Mouse (Mus musculus) cerebellum, adult 2 months (tissue): ENCODE data around the gene Irf6. TPM values are rescaled to one million over a fixed set of nuclear protein-coding genes. Genes with fewer than 3 reads are reported as not detected.
A peak's percentile ranks its signal among the peaks of the same experiment; 100 is the strongest.

Experiments
- DNase-seq, 2 experiments: peaks; one replicate each; pipeline ENCODE4 v3.0.0; 2021
- H3K27ac ChIP-seq: fragments of 200-500 bp; 2 replicates; pipeline ENCODE4 v1.5.1; 2012; ENCODE audit warnings: low read length, control low read depth, inconsistent platforms; ENCODE audit not compliant: insufficient read depth
- H3K27me3 ChIP-seq: fragments of 200-500 bp; 2 replicates; pipeline ENCODE4 v1.6.1; 2012; ENCODE audit warnings: inconsistent platforms, mild to moderate bottlenecking, low read length, moderate library complexity; ENCODE audit not compliant: control insufficient read depth, insufficient read depth
- H3K4me1 ChIP-seq: fragments of 200-500 bp; 2 replicates; pipeline ENCODE4 v1.6.1; 2011; ENCODE audit warnings: low read length; ENCODE audit not compliant: control insufficient read depth, insufficient read depth
- H3K4me3 ChIP-seq: fragments of 200-500 bp; replicated peaks from 2 replicates; pipeline ENCODE3; 2011; ENCODE audit warnings: mild to moderate bottlenecking, low read depth, low read length, control low read depth; ENCODE audit not compliant: insufficient read depth
- CTCF ChIP-seq: fragments of 200-500 bp; IDR thresholded peaks from 2 replicates; pipeline ENCODE4 v1.5.1; 2011; ENCODE audit warnings: low read depth, mild to moderate bottlenecking, control low read depth, low read length, moderate library complexity, borderline replicate concordance; ENCODE audit not compliant: insufficient read depth
- POLR2A ChIP-seq: fragments of 200-500 bp; IDR thresholded peaks from 2 replicates; pipeline ENCODE4 v1.6.1; 2011; ENCODE audit warnings: low read length, control low read depth, borderline replicate concordance; ENCODE audit not compliant: insufficient read depth
- WGBS: fragments of 180-500 bp; shearing (Covaris S2); methylation state at CpG from one replicate; pipeline ENCODE4 v1.1.7; 2018; 5-methylcytosine and 5-hydroxymethylcytosine counted together
- polyA plus RNA-seq: library from polyadenylated mRNA; depleted of rRNA; stranded (reverse); fragments of >200 nt; gene quantifications from 2 replicates; pipeline ENCODE4 v1.2.3, GENCODE M21; 2012

Gene Irf6
- polyA plus RNA-seq, 1 experiment, result 2.0 TPM

DNA sequence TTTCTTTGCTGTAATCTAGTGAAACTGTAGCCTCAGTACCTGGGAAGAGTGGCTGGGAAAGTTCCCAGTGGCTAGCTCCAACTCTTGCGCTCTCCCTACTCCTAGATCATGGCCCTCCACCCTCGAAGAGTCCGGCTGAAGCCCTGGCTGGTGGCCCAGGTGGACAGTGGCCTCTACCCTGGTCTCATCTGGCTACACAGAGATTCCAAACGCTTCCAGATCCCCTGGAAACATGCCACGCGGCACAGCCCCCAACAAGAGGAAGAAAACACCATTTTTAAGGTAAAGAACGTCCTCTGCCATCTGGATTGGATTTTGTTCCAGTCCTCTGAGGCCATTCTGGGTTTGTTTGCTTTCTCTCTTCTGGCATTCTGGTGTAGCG is 4.2 kb downstream of the Irf6 start:
- no peaks in the 10 kb centered on the region for H3K27me3 ChIP-seq
- H3K4me3 ChIP-seq, result no peak overlapping the region
- no peak for TF ChIP-seq POLR2A
- TF ChIP-seq CTCF, result no peak
- no peaks in the 10 kb centered on the region for H3K4me1 ChIP-seq
- H3K27ac ChIP-seq, result no peak overlapping the region
- WGBS, result 50% methylated on average over 8 of the region's 8 CpGs
- no peak for DNase-seq

DNA sequence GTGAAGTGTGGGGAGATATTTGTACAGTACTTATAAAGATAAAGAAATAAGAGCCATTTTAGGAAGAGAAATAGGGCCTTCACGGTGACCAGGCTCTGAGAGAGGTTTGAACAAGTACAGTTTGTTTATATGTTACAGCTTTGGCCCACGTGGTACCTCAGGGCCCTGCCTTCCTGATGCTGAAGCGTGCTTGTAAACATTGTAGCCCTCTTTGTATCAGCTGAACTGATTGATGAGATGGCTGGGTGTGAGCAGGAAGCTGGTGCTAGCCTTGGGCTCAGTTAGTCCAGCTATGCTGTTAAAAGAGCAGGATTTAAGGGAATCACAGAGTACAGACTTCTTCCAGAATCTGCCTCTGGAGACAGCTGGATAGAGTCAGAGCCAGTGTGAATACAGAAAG is 6.3 kb downstream of the Irf6 start:
- DNase-seq, result no peak
- Histone ChIP-seq H3K27ac (no peak overlapping the region), H3K4me3 (no peak overlapping the region), H3K4me1 (no peaks in the 10 kb centered on the region), H3K27me3 (no peaks in the 10 kb centered on the region)
- TF ChIP-seq POLR2A (no peak), CTCF (no peak)
- WGBS, result 75% methylated on average over 3 of the region's 3 CpGs

DNA sequence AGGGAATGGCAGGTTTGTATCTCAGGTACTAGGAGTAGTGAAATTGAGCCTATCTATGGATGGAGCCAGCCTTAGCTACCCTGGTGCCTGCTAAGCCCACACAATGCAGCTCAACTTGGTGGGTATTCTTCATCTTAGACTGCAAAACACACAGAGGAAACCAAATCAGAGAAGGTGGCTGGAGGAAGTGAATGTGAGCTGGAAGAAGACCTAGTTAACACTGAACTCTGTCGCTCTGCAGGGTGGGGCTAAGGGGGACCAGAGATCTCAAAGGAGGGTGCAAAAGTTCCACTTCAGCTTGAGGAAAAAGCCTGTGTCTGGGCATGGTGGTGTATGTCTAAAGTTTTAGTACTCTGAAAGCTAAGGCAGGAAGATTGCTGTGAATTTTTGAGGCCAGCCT is 6.7 kb downstream of the Irf6 start:
- no peak overlapping the region for H3K4me3 ChIP-seq
- H3K4me1 ChIP-seq, result no peaks in the 10 kb centered on the region
- no peak for TF ChIP-seq CTCF
- no peak for TF ChIP-seq POLR2A
- DNase-seq, result no peak
- 77% methylated on average over 1 of the region's 1 CpGs for WGBS
- no peaks in the 10 kb centered on the region for H3K27me3 ChIP-seq
- no peak overlapping the region for H3K27ac ChIP-seq

DNA sequence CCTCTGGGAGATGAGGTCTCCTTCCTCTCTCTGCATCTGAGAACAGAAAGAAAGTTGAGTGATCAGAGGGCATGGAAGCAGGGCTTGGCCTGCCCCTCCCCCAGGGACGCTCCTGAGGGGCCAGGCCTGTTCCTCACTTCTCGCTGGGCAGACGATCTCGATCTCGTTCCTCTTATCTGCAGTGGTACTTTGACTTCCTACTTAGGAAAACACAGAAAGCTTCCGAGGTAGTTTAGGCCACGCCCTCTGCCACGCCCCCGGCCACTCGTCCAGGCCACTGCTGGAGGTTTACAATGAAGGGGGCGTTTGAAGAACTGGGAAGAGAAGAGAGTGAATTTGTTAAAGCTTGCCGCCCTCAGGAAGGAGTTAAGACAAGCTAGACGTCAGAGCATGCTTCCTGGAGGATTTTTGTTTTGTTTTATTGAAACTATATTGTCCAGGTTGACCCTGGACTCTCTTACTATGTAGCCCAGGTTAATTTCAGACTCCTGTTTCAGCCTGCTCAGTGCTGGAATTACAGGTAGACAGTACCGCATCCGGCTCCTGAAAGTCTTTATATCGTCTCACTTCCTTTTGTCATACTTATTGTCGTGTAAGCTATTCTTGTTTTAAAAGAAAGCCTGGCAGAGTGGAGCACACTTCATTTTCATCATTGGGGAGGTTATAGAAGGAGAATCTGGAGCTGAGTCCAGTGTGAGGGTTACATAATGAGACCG is 7.6 kb downstream of the Irf6 start:
- TF ChIP-seq POLR2A, result no peak
- no peak for TF ChIP-seq CTCF
- Histone ChIP-seq H3K27me3 (no peaks in the 10 kb centered on the region), H3K4me1 (no peaks in the 10 kb centered on the region), H3K27ac (no peak overlapping the region), H3K4me3 (no peak overlapping the region)
- no peak for DNase-seq
- 22% methylated on average over 18 of the region's 18 CpGs for WGBS

DNA sequence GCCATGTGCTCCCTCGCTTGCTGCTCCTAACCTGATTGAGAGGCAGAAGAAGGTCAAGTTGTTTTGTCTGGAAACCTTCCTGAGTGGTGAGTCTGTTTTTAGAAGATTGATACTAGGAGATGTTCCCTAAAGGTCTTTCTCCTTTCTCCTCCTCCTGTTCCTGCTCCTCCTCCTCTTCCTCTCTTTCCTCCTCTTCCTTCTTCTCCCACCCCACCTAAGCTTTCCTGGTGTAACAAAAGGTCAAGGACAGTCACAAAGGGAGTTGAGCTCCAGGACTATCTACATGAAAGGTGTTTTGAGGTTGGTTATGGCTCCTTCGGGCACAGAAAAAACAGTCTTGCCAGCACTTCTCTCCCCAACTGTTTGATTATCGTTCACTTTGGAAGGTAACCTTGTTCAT is 14.8 kb downstream of the Irf6 start, which contains the start of gene A130010J15Rik:
Gene A130010J15Rik, plus strand, starts transcription at position 301 of the 400 bp plus-strand sequence.
- no peak for TF ChIP-seq POLR2A
- TF ChIP-seq CTCF, result no peak
- no peak for DNase-seq
- Histone ChIP-seq H3K27ac (no peak within 1 kb of the TSS), H3K27me3 (no peaks in the 10 kb centered on the region), H3K4me1 (no peaks in the 10 kb centered on the region; the same call in 1 of the 2 replicates), H3K4me3 (no peak within 1 kb of the TSS)
- WGBS, result 93% methylated on average over 3 of the region's 3 CpGs

DNA sequence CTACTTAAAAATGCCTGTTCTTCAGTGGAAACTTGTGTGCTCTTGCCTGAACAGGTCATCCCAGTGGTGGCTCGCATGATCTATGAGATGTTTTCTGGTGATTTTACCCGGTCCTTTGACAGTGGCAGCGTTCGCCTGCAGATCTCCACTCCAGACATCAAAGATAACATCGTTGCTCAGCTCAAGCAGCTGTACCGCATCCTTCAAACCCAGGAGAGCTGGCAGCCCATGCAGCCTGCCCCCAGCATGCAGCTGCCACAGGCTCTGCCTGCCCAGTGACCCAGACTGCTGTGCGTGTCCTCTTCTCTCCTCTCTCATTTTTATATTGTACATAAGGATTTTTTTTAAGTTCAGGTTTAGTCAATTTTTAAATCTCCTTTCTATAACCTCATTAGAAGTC is 16.3 kb downstream of the Irf6 start:
- TF ChIP-seq CTCF (no peak), POLR2A (no peak)
- Histone ChIP-seq H3K4me3 (no peak overlapping the region), H3K27me3 (no peaks in the 10 kb centered on the region), H3K4me1 (no peaks in the 10 kb centered on the region; the same call in 1 of the 2 replicates), H3K27ac (no peak overlapping the region)
- 49% methylated on average over 7 of the region's 7 CpGs for WGBS
- DNase-seq, result no peak

DNA sequence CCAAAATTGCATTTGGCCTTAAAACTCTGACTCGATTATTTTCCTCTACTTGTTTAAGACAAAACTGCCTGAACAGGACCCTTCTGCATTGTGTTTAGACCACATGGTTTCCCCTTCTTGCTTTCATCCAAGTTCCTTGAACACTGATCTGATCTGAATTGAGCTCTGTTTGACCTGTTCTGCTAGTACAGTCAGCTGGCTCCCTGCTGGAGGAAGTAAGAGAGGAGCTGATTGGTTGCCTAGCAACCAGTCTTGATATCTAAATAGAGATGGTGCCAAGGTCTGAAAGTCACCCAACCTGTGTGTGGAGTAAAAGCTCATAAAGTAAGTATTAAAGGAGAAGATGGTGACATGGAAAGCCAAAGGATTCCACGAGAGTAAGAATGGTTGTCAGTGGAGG is 16.9 kb downstream of the Irf6 start:
- WGBS, result 34% methylated on average over 2 of the region's 2 CpGs
- H3K4me1 ChIP-seq, result no peaks in the 10 kb centered on the region; the same call in 1 of the 2 replicates
- TF ChIP-seq CTCF (no peak), POLR2A (no peak)
- no peak overlapping the region for H3K4me3 ChIP-seq
- no peak overlapping the region for H3K27ac ChIP-seq
- no peak for DNase-seq
- H3K27me3 ChIP-seq, result no peaks in the 10 kb centered on the region

DNA sequence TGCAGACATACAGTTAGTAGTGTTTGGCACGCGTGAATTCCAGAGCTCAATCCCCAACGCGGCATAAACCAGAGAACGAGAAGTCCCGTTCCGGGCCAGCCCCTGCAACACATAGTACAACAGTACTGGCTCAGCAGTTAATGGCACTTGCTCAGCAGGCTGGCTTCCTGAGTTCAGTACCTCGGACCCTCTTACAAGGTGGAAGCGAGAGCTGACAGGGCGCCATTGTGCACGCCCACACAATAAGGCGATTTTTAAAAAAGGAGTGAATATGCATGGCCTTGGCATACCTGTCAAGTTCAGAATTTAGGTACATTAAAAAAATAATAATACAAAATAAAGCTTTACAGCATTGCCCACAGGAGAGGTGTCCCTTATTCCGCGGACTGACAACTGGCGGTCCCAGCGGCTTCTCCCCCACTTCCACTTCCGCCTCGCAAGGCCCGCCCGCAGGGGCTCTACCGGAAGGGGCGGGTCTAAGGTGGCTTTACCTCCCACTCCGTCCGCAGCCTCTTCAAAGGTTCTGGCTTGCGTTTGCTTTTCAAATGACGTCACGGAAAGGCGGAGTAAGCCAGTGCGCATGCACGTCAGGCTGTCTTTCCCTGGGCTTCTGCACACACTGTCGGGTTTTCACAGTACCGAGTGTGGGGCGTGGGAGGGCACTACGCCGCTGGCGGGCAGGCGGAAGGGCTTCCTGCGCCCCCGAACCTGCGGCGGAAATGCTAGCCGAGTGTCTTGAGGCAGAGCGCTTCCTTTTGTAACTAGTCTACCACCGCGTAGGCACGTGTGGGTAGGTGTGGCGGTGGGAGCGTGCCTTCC is 20.3 kb downstream of the Irf6 start:
- Histone ChIP-seq H3K4me1 (no peaks in the 10 kb centered on the region; the same call in 1 of the 2 replicates), H3K27me3 (no peaks in the 10 kb centered on the region), H3K27ac (peak overlapping the region; percentile 42), H3K4me3 (peak overlapping the region; percentile 76)
- WGBS, result under 1% methylated on average over 48 of the region's 48 CpGs
- DNase-seq, result peak; percentile 95 to 98
- TF ChIP-seq POLR2A (peak; percentile 97), CTCF (no peak)

DNA sequence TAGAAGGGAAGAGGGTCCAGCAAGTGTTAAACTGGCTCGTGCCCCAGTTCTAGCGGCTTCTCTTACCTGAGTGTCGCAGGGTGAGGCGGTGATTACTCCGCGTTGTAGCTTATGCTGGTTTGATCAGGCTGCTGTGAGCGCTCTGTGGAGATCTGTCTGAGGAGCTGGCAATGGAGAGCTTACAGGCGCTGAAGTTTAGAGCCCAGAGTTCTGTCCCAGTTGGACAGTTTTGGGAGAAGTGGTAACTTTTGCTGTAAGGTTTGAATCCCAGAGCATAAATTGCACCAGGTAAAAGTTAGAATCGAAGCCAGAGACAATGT is 20.9 kb downstream of the Irf6 start:
- H3K27ac ChIP-seq, result peak overlapping the region; percentile 27
- DNase-seq, result no peak
- H3K4me1 ChIP-seq, result no peaks in the 10 kb centered on the region; the same call in 1 of the 2 replicates
- H3K4me3 ChIP-seq, result peak overlapping the region; percentile 61
- TF ChIP-seq CTCF (no peak), POLR2A (no peak)
- WGBS, result 14% methylated on average over 9 of the region's 9 CpGs
- no peaks in the 10 kb centered on the region for H3K27me3 ChIP-seq
